Mouse (Mus musculus) intestine, embryonic 14.5 days (tissue): ENCODE measurements around the gene Cct2. TPM values are rescaled to one million over a fixed set of nuclear protein-coding genes. Genes with fewer than 3 reads are reported as not detected.

Experiments
- ATAC-seq: fragments of 200-750 bp; cut with Nextera tagmentation; replicated peaks from 2 replicates; pipeline ENCODE4 v1.8.0; 2017; ENCODE audit warnings: low read depth, moderate number of reproducible peaks, moderate TSS enrichment, moderate library complexity; ENCODE audit not compliant: low FRiP score, low TSS enrichment
- DNase-seq: peaks from one replicate; pipeline ENCODE4 v3.0.0-alpha.2; 2018; ENCODE audit warnings: low spot score
- H3K27ac ChIP-seq: fragments of 300-500 bp; sonication (generic); 2 replicates; pipeline ENCODE4 v1.5.1; 2014; ENCODE audit warnings: low read depth, mild to moderate bottlenecking, control low read depth
- H3K27me3 ChIP-seq: fragments of 300-500 bp; sonication (generic); replicated peaks from 2 replicates; pipeline ENCODE4 v1.6.1; 2014; ENCODE audit warnings: low read length, control low read depth; ENCODE audit not compliant: control insufficient read depth, insufficient read depth
- H3K36me3 ChIP-seq: fragments of 300-500 bp; sonication (generic); 2 replicates; pipeline ENCODE4 v1.6.1; 2014; ENCODE audit warnings: low read length, control low read depth; ENCODE audit not compliant: control insufficient read depth, insufficient read depth
- H3K4me1 ChIP-seq: fragments of 300-500 bp; sonication (generic); replicated peaks from 2 replicates; pipeline ENCODE4 v1.6.1; 2014; ENCODE audit warnings: low read length, control low read depth, mixed read lengths; ENCODE audit not compliant: control insufficient read depth, insufficient read depth
- H3K4me2 ChIP-seq: fragments of 300-500 bp; sonication (generic); 2 replicates; pipeline ENCODE4 v1.6.1; 2014; ENCODE audit warnings: low read length
- H3K4me3 ChIP-seq: fragments of 300-500 bp; sonication (generic); 2 replicates; pipeline ENCODE4 v1.5.1; 2014; ENCODE audit warnings: low read depth, low read length, control low read depth, mixed read lengths
- H3K9ac ChIP-seq: fragments of 300-500 bp; sonication (generic); 2 replicates; pipeline ENCODE4 v1.6.1; 2014; ENCODE audit warnings: mild to moderate bottlenecking, low read length
- H3K9me3 ChIP-seq: fragments of 300-500 bp; sonication (generic); 2 replicates; pipeline ENCODE4 v1.6.1; 2016; ENCODE audit warnings: low read length, control low read depth; ENCODE audit not compliant: control insufficient read depth
- WGBS: fragments of 180-500 bp; shearing (Covaris S2); extraction: QIAGEN DNeasy Blood & Tissue Kit; methylation state at CpG from one replicate; pipeline ENCODE4 v1.1.7; 2014; 5-methylcytosine and 5-hydroxymethylcytosine counted together
- polyA plus RNA-seq: library from polyadenylated mRNA; unstranded; fragments of >200 nt; fragmentation: Nextera tagmentation; extraction: Ambion mirVana; gene quantifications from 2 replicates; pipeline ENCODE4 v1.2.1, GENCODE M21; 2014

The Cct2 gene
- polyA plus RNA-seq, 1 experiment from 2014 or later: 295 TPM

GRCm38 (mm10) chr10:117004695-117005094 lies 58.9 kb downstream of the Cct2 start:
- Histone ChIP-seq H3K4me3 (no peak overlapping the region), H3K9ac (no peak overlapping the region), H3K27ac (no peak overlapping the region), H3K4me1 (no peaks in the 10 kb centered on the region), H3K27me3 (no peaks in the 10 kb centered on the region), H3K4me2 (no peak overlapping the region), H3K9me3 (no peaks in the 10 kb centered on the region), H3K36me3 (no peaks in the 10 kb centered on the region)
- DNase-seq (no peak), ATAC-seq (no peak)
- 79% methylated on average over 5 of the region's 5 CpGs for WGBS

Other genes with a start within 250 kb of the Cct2 start
- gene Myrfl, start 166.9 kb downstream of the Cct2 start, polyA plus RNA-seq: 5.9 and 6.8 TPM in 2 replicates
- 30.7 and 32.5 TPM in 2 replicates for gene Rab3ip, start 113.0 kb downstream of the Cct2 start, polyA plus RNA-seq
- gene Gm10271, start 91.2 kb downstream of the Cct2 start, polyA plus RNA-seq: not detected in 2 replicates
- gene Best3, start 77.5 kb downstream of the Cct2 start, polyA plus RNA-seq: 0.07 TPM in 1 of 2 replicates, not detected in the other
- 0.12 TPM in 1 of 2 replicates, not detected in the other for gene Lrrc10, start 18.5 kb downstream of the Cct2 start, polyA plus RNA-seq
- gene Frs2, start 84.7 kb upstream of the Cct2 start, polyA plus RNA-seq: 28.0 and 28.9 TPM in 2 replicates
- 77.5 and 83.2 TPM in 2 replicates for gene Yeats4, start 160.7 kb upstream of the Cct2 start, polyA plus RNA-seq
- gene 9530003J23Rik, start 174.9 kb upstream of the Cct2 start, polyA plus RNA-seq: not detected in 2 replicates
- 60.9 and 69.7 TPM in 2 replicates for gene Lyz2, start 218.5 kb upstream of the Cct2 start, polyA plus RNA-seq
- gene Lyz1, start 229.1 kb upstream of the Cct2 start, polyA plus RNA-seq: 6.4 and 7.3 TPM in 2 replicates